Mouse (Mus musculus) CH12.LX (cell line): Measurements from ENCODE around the gene Supt16. TPM values are rescaled to one million over a fixed set of nuclear protein-coding genes. Genes with fewer than 3 reads are reported as not detected.
A peak's percentile ranks its signal among the peaks of the same experiment; 100 is the strongest.

ENCODE experiments used
- DNase-seq: peaks from one replicate; pipeline ENCODE4 v3.0.0-alpha.2; 2013; ENCODE audit errors: extremely low read depth
- H3K27ac ChIP-seq: 2 replicates; pipeline ENCODE4 v1.5.1; 2012; ENCODE audit warnings: low read depth, mild to moderate bottlenecking, control low read depth, moderate library complexity; ENCODE audit not compliant: insufficient read depth
- H3K27me3 ChIP-seq: replicated peaks from 2 replicates; pipeline ENCODE3; 2012; ENCODE audit warnings: inconsistent platforms
- H3K36me3 ChIP-seq, 2 experiments: replicated peaks in 1 of 2; 2 replicates each; pipeline versions ENCODE3 to v1.6.1; 2012; ENCODE audit warnings: inconsistent platforms in 1 of 2, low read length in 1 of 2, mild to moderate bottlenecking in 1 of 2, mixed read lengths in 1 of 2, moderate library complexity in 1 of 2; ENCODE audit not compliant: control insufficient read depth in 1 of 2, insufficient read depth in 1 of 2
- H3K4me1 ChIP-seq, 2 experiments: 2 replicates each; pipeline ENCODE4 v1.6.1; 2012; ENCODE audit warnings: inconsistent platforms in 1 of 2, moderate library complexity in 1 of 2; ENCODE audit not compliant: insufficient read depth in 2 of 2, control insufficient read depth in 1 of 2
- H3K4me2 ChIP-seq: 2 replicates; pipeline ENCODE4 v1.6.1; 2012; ENCODE audit warnings: low read depth, mild to moderate bottlenecking, control low read depth; ENCODE audit not compliant: poor library complexity, insufficient read depth, severe bottlenecking
- H3K4me3 ChIP-seq, 3 experiments: fragments of 150-350 bp in 1 of 3; sonication (generic) in 1 of 3; replicated peaks in 1 of 3; 2 replicates each; pipeline versions ENCODE3 to v1.5.1; 2011 to 2012; ENCODE audit warnings: low read depth in 2 of 3, low read length in 2 of 3, mild to moderate bottlenecking in 2 of 3, moderate library complexity in 2 of 3, control low read depth in 1 of 3, improper control_type of control experiment in 1 of 3, inconsistent platforms in 1 of 3, mixed read lengths in 1 of 3; ENCODE audit not compliant: poor library complexity in 1 of 3
- H3K79me2 ChIP-seq: replicated peaks from 2 replicates; pipeline ENCODE4 v1.6.1; 2012; ENCODE audit warnings: mild to moderate bottlenecking, moderate library complexity; ENCODE audit not compliant: control insufficient read depth, poor library complexity, insufficient read depth, severe bottlenecking; ENCODE audit errors: extremely low read depth
- H3K9ac ChIP-seq: 2 replicates; pipeline ENCODE4 v1.6.1; 2012; ENCODE audit warnings: low read depth, mild to moderate bottlenecking, control low read depth, moderate library complexity; ENCODE audit not compliant: insufficient read depth
- H3K9me3 ChIP-seq: replicated peaks from 2 replicates; pipeline ENCODE3; 2012; ENCODE audit warnings: low read length, inconsistent platforms, mixed read lengths
- BHLHE40 ChIP-seq: IDR thresholded peaks from 2 replicates; pipeline ENCODE4 v1.6.1; 2011; ENCODE audit warnings: mild to moderate bottlenecking, low read depth, low read length, improper control_type of control experiment
- CHD1 ChIP-seq: IDR thresholded peaks from 2 replicates; pipeline ENCODE4 v1.6.1; 2012; ENCODE audit warnings: low read depth, low read length, improper control_type of control experiment, inconsistent platforms
- CHD2 ChIP-seq: IDR thresholded peaks from 2 replicates; pipeline ENCODE4 v1.6.1; 2011; ENCODE audit warnings: low read length, improper control_type of control experiment
- CTCF ChIP-seq, 2 experiments: IDR thresholded peaks in 1 of 2; conservative IDR thresholded peaks in 1 of 2; 2 replicates each; pipeline ENCODE4 v1.5.1; 2011 to 2012; ENCODE audit warnings: low read depth in 2 of 2, low read length in 2 of 2, improper control_type of control experiment in 1 of 2, inconsistent platforms in 1 of 2, mild to moderate bottlenecking in 1 of 2, moderate library complexity in 1 of 2
- ELF1 ChIP-seq: IDR thresholded peaks from 2 replicates; pipeline ENCODE4 v1.6.1; 2014; ENCODE audit warnings: low read depth, mild to moderate bottlenecking, inconsistent platforms, low read length, improper control_type of control experiment
- EP300 ChIP-seq: IDR thresholded peaks from 2 replicates; pipeline ENCODE4 v1.6.1; 2011; ENCODE audit warnings: low read length, improper control_type of control experiment
- ETS1 ChIP-seq: conservative IDR thresholded peaks from 2 replicates; pipeline ENCODE4 v1.6.1; 2012; ENCODE audit warnings: low read depth, mild to moderate bottlenecking, inconsistent platforms, low read length, improper control_type of control experiment, moderate library complexity
- IRF4 ChIP-seq: IDR thresholded peaks from 2 replicates; pipeline ENCODE4 v1.6.1; 2014; ENCODE audit warnings: low read depth, mild to moderate bottlenecking, inconsistent platforms, low read length, improper control_type of control experiment
- JUND ChIP-seq: conservative IDR thresholded peaks from 2 replicates; pipeline ENCODE4 v1.6.1; 2011; ENCODE audit warnings: low read depth, low read length, improper control_type of control experiment
- MAFK ChIP-seq: IDR thresholded peaks from 2 replicates; pipeline ENCODE4 v1.6.1; 2011; ENCODE audit warnings: low read length, improper control_type of control experiment; ENCODE audit not compliant: insufficient replicate concordance
- MAX ChIP-seq: IDR thresholded peaks from 2 replicates; pipeline ENCODE4 v1.6.1; 2011; ENCODE audit warnings: low read length, improper control_type of control experiment
- MEF2A ChIP-seq: IDR thresholded peaks from 2 replicates; pipeline ENCODE4 v1.6.1; 2014; ENCODE audit warnings: low read depth, mild to moderate bottlenecking, inconsistent platforms, low read length, improper control_type of control experiment, borderline replicate concordance
- MXI1 ChIP-seq: IDR thresholded peaks from 2 replicates; pipeline ENCODE4 v1.6.1; 2011; ENCODE audit warnings: mild to moderate bottlenecking, low read depth, low read length, improper control_type of control experiment
- NELFE ChIP-seq: IDR thresholded peaks from 2 replicates; pipeline ENCODE4 v1.6.1; 2011; ENCODE audit warnings: low read depth, low read length, improper control_type of control experiment
- PAX5 ChIP-seq: IDR thresholded peaks from 2 replicates; pipeline ENCODE4 v1.6.1; 2012; ENCODE audit warnings: low read length, inconsistent platforms, mixed read lengths
- POLR2A ChIP-seq: IDR thresholded peaks from 2 replicates; pipeline ENCODE4 v1.6.1; 2011; ENCODE audit warnings: low read depth, mild to moderate bottlenecking, improper control_type of control experiment, low read length
- POLR2AphosphoS2 ChIP-seq: IDR thresholded peaks from 2 replicates; pipeline ENCODE4 v1.6.1; 2011; ENCODE audit warnings: low read depth, low read length, improper control_type of control experiment
- RAD21 ChIP-seq: IDR thresholded peaks from 2 replicates; pipeline ENCODE4 v1.6.1; 2011; ENCODE audit warnings: low read depth, mild to moderate bottlenecking, low read length, improper control_type of control experiment, moderate library complexity
- RCOR1 ChIP-seq: conservative IDR thresholded peaks from 2 replicates; pipeline ENCODE4 v1.6.1; 2012; ENCODE audit warnings: low read depth, mild to moderate bottlenecking, inconsistent platforms, low read length, improper control_type of control experiment
- SIN3A ChIP-seq: IDR thresholded peaks from 2 replicates; pipeline ENCODE4 v1.6.1; 2012; ENCODE audit warnings: low read length, improper control_type of control experiment, inconsistent platforms
- SMC3 ChIP-seq: IDR thresholded peaks from 2 replicates; pipeline ENCODE4 v1.6.1; 2011; ENCODE audit warnings: low read depth, low read length, improper control_type of control experiment
- UBTF ChIP-seq: IDR thresholded peaks from 2 replicates; pipeline ENCODE4 v1.6.1; 2012; ENCODE audit warnings: low read depth, mild to moderate bottlenecking, inconsistent platforms, low read length, improper control_type of control experiment, moderate library complexity
- ZC3H11A ChIP-seq: IDR thresholded peaks from 2 replicates; pipeline ENCODE4 v1.6.1; 2012; ENCODE audit warnings: low read depth, mild to moderate bottlenecking, inconsistent platforms, low read length, improper control_type of control experiment
- ZKSCAN1 ChIP-seq: IDR thresholded peaks from 2 replicates; pipeline ENCODE4 v1.6.1; 2012; ENCODE audit warnings: low read depth, inconsistent platforms, low read length, improper control_type of control experiment, borderline replicate concordance
- ZMIZ1 ChIP-seq: IDR thresholded peaks from 2 replicates; pipeline ENCODE4 v1.6.1; 2012; ENCODE audit warnings: low read depth, mild to moderate bottlenecking, inconsistent platforms, low read length, improper control_type of control experiment
- ZNF384 ChIP-seq: IDR thresholded peaks from 2 replicates; pipeline ENCODE4 v1.6.1; 2012; ENCODE audit warnings: low read depth, low read length, improper control_type of control experiment, inconsistent platforms
- dilution Hi-C: fragments of 300-500 bp; cut with MboI; formaldehyde crosslinking; loops from 2 replicates; pipeline ENCODE4 v1.14.3; 2020; ENCODE audit warnings: low sequenced_read_pairs; ENCODE audit not compliant: extremely low pct_unique_long_range_greater_than_20kb, extremely low pct_ligation_motif_present
- in situ Hi-C: fragments of 300-500 bp; cut with MboI; formaldehyde crosslinking; loops from 3 replicates; pipeline ENCODE4 v1.14.3; 2019; ENCODE audit warnings: low sequenced_read_pairs, low pct_ligation_motif_present, low pct_unique_long_range_greater_than_20kb, mixed read lengths
- polyA plus RNA-seq: library from polyadenylated mRNA; unstranded; fragments of >175 nt; gene quantifications from 2 replicates; pipeline ENCODE4 v1.2.1, GENCODE M21; 2012; ENCODE audit warnings: low read depth; ENCODE audit not compliant: insufficient read length
- total RNA-seq, 2 experiments: library from RNA; depleted of rRNA; stranded (reverse); fragments of 300-350 nt in 1 of 2; fragments of >200 nt in 1 of 2; gene quantifications; 2 replicates each; pipeline ENCODE4 v1.2.3; 2012 to 2014

Gene Supt16
- total and polyA plus RNA-seq, 3 experiments = 64.8 to 114 (median 78.6) TPM

GRCm38 (mm10) chr14:52149888-52150287 lies 47.3 kb downstream of the Supt16 start (continued):
- TF ChIP-seq UBTF (no peak), POLR2A (0 out of 2 replicates have a peak, but pooled peaks have one; percentile 21), ETS1 (peak; percentile 91), ZNF384 (no peak), ZMIZ1 (no peak), IRF4 (0 out of 2 replicates have a peak, but pooled peaks have one; percentile 42), POLR2AphosphoS2 (no peak), JUND (peak; percentile 69), PAX5 (no peak)

GRCm38 (mm10) chr14:52146540-52146939 lies 50.7 kb downstream of the Supt16 start:
- H3K36me3 ChIP-seq = peaks cover 12 to 51% of the 10 kb centered on the region in 2 experiments
- H3K9me3 ChIP-seq = no peaks in the 10 kb centered on the region
- dilution Hi-C loops (no loop called here), in situ Hi-C loops (no loop called here)
- no peak overlapping the region for H3K4me3 ChIP-seq
- peak; percentile 33 to 60; a peak in 3 of 4 replicates for TF ChIP-seq CTCF (conservative IDR thresholded peaks at IDR 0.05 in 1 of 2, IDR thresholded peaks at IDR 0.05 in 1 of 2; ENCODE audit: low read depth in 2 of 2, low read length in 2 of 2)
- TF ChIP-seq RAD21 = peak; percentile 45
- no peak for TF ChIP-seq MXI1
- peak; percentile 60 for TF ChIP-seq SMC3
- no peak overlapping the region for H3K9ac ChIP-seq
- peaks cover 22 to 51% of the 10 kb centered on the region in 2 experiments for H3K4me1 ChIP-seq
- no peak overlapping the region for H3K4me2 ChIP-seq
- 0 out of 2 replicates have a peak, but pooled peaks cover 4% of the 10 kb centered on the region for H3K79me2 ChIP-seq
- no peaks in the 10 kb centered on the region for H3K27me3 ChIP-seq
- no peak for DNase-seq
- no peak overlapping the region for H3K27ac ChIP-seq

- in situ Hi-C loops = no loop called here
These were observed 53.1 kb downstream of the Supt16 start for GRCm38 (mm10) chr14:52144165-52144564.

More at GRCm38 (mm10) chr14:52144165-52144564, 53.1 kb downstream of the Supt16 start:
- DNase-seq = no peak
- peaks cover 15 to 43% of the 10 kb centered on the region in 2 experiments for H3K4me1 ChIP-seq
- H3K4me3 ChIP-seq = no peak overlapping the region
- H3K27ac ChIP-seq = no peak overlapping the region
- H3K4me2 ChIP-seq = no peak overlapping the region
- no peaks in the 10 kb centered on the region for H3K27me3 ChIP-seq
- TF ChIP-seq MXI1 (no peak), SIN3A (no peak), ZC3H11A (no peak), EP300 (no peak), UBTF (no peak), NELFE (no peak), BHLHE40 (no peak), CHD2 (no peak), MAX (no peak), RCOR1 (no peak), ELF1 (no peak), RAD21 (no peak), MEF2A (no peak), SMC3 (no peak), JUND (no peak), MAFK (no peak), ZKSCAN1 (no peak), PAX5 (no peak), CHD1 (no peak)
- dilution Hi-C loops = no loop called here
- H3K9me3 ChIP-seq = no peaks in the 10 kb centered on the region
- 0 out of 2 replicates have a peak, but pooled peaks cover 4% of the 10 kb centered on the region for H3K79me2 ChIP-seq
- H3K36me3 ChIP-seq = peaks cover 12 to 49% of the 10 kb centered on the region in 2 experiments
- H3K9ac ChIP-seq = no peak overlapping the region
